Mouse (Mus musculus) embryo, embryonic 11.5 days (tissue): ENCODE results near the gene Mocs1.

Experiments
- DNase-seq: peaks from one replicate; pipeline ENCODE4 v3.0.0-alpha.2; 2012; ENCODE audit warnings: low read depth, low spot score

Gene Mocs1

DNA sequence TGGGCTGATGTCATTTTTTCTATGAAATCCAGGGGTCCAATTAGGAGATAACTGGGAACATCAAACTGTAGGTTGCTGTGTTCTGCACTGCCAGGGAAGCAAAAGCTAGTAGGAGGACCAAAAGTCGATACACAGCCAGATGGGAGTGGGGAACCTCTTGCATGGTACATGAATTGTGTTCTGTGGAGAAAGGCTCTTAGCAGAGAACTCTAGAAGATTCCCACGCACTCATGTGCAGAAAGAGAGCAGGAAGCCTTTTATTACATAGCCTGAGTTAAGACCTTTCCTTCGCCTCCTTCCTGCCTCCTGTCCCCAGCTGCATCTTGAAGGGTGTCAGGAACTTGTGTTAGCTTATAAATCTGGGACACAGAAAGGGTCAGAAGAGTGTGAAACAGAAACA is 53.7 kb downstream of the Mocs1 start:
- DNase-seq: no peak

DNA sequence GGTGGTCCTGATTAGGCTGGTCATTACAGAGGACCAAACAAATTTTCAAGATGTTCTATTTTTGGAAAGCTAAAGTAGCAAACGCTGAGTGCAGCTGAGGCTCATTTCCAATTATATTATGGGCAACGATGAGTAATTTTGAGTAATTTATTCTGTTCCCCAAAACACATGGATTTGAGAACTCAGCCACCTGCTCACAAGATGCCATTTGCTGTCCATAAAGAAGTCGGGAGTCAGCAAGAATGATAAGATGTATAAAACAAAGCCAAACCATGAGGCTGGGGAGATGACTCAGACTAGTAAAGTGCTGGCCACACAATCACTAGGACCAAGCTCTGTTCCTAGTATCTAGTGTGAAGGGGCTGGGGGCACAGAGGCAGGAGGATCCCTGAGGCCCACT is 56.3 kb downstream of the Mocs1 start:
- no peak for DNase-seq

DNA sequence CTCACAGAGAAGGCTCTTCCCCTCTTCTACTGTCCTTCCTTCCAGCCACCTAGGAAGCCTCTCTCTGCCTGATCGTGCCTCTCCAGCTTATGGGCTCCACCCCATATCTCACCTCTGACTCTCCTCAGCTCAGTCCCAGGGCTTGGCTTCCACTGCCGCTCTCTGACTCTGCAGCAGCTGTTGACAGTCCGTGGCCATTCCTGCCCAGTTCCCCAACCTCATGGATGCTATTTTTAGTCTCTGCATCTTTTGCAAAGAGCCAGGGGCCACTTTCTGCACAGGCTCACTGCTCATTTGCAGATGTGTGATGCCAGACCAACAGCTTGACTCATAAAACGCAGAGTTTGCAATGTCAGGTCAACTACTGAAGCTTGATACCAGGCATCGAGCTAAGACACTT is 60.9 kb downstream of the Mocs1 start:
- no peak for DNase-seq

DNA sequence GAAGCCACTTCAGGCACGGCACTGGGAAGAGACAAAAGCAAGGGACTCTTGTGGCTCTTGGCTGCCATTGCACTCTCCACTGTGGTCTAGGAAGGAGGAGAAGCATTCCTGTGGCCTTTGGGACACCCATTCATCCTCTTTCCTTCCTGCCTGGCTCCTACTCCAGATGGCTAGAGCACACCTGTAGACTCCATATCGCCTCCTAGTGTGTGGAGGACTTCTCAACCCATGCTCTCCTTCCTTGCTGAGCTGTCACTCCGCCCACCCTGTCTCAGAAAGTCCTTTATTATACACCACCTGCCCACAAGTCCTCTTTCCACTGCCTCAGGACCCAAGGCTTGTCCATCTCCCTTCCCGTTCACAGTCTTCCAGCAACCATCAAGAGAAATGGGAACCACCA is 65.1 kb downstream of the Mocs1 start:
- DNase-seq: no peak

DNA sequence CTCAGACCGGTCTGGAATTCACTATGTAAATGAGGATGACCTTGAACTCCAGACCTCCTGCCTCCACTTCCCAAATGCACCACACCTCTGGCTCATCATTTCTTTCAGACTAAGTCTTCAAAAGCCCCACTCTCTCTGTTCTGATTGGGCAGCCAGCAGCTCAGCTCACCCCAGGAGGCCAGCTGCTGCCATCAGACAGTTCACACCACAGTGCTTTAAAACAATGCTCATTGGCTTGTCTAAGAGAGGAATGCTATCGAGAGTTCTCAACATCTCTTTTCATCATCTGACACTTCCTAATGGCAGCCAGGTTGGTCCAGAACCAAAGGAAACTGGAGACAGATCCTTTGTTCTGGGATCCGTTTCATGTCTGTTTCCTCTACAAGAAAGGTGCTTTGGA is 70.0 kb downstream of the Mocs1 start:
- no peak for DNase-seq

DNA sequence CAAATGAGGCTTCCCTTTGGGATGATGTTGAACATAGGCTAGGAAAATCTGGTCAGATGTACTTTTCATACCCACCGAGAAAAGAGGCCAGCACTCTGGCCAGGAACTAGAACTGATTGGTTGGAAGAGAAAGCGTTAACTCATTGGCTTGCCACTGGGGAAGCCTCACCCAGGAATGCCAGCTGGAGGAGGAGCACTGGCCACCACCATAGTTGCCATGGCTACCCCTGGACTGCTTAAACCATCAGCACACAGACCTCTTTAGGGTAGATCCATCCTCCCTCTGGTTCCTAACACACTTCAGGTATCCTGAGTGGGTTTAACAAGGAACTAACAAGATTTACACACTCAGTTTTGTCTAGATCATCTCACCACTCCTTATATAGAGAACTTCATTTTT is 71.5 kb downstream of the Mocs1 start:
- no peak for DNase-seq

DNA sequence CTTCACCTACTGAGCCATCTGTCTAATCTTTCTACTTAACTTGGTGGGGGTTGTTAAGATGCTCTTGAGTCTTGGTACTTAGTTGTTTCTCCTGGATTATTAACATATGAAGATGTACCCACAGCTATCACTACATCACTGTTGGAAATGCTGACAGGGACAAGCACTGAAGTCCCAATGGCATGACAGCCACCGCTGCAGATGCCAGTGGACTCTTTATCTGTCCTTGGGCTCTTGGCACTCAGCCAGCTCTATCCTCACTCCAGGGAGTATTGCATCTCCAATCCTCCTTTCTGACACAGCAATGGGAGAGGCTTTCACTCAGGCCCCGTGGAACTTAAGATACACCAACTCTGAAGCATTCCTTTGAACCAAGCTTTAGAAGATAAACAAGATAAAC is 72.1 kb downstream of the Mocs1 start:
- DNase-seq: no peak

DNA sequence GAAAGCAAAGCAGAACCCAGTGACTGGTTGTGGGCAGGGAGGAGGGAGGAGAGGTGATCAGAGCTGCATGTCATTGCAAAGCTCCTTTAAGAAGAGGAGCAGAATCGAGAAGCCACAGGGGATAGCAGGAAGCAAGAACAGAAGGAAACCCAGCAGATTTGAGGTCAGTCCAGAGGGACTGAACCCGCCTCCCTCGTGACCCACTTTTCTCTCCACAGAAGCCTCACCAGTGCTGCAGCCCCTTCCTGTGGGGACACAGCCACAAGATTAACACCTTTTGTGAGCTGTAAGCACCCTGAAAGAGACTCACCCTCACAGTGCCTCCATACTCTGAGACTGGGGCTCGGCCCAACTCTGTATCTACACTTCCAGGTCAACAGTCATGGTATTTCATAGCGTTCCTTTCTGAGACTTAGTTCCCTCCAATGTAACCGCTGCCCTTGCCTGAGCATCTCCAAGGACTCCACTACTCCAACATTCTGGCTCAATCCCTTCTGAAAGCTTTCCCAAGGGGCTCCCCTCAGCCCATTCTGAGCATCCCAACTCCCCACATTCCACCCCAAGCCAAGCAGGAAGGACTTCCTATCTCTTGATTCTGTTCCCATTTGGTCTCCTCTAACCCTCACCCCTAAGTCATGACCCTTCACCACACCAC is 75.2 kb downstream of the Mocs1 start:
- DNase-seq: no peak
